Mouse (Mus musculus) adrenal gland, postnatal 14 days (tissue): ENCODE measurements around the gene AA467197. TPM values are rescaled to one million over a fixed set of nuclear protein-coding genes. Genes with fewer than 3 reads are reported as not detected.

Source experiments
- microRNA-seq, 2 experiments: library from miRNA; unstranded; fragments of <30 nt; microRNA quantifications; one replicate each; pipeline ENCODE4 v1.2.0; 2021
- total RNA-seq: library from RNA; stranded (reverse); gene quantifications from 2 replicates; pipeline ENCODE4 v1.2.3, GENCODE M21; 2021

AA467197 gene
- total RNA-seq, 1 experiment from 2014 or later = 0.48 TPM

Small RNA genes lying within 50 kb of the gene (microRNA-seq; reads per million reads assigned to microRNA genes)
- 2.7 to 6.0 reads per million in 2 experiments for gene Mir147

Other genes with a start within 250 kb of the AA467197 start
- 11.1 and 18.9 TPM in 2 replicates for gene Slc28a2, start 210.5 kb upstream of the AA467197 start, total RNA-seq
- 0.30 and 1.3 TPM in 2 replicates for gene Gm14085, start 152.0 kb upstream of the AA467197 start, total RNA-seq
- 5.2 and 5.6 TPM in 2 replicates for gene Gatm, start 25.7 kb upstream of the AA467197 start, total RNA-seq
- 25.2 and 25.5 TPM in 2 replicates for gene Slc30a4, start 65.7 kb downstream of the AA467197 start, total RNA-seq
- 21.7 and 24.8 TPM in 2 replicates for gene Bloc1s6, start 101.5 kb downstream of the AA467197 start, total RNA-seq
- gene Sqor, start 128.3 kb downstream of the AA467197 start, total RNA-seq = 62.9 and 74.3 TPM in 2 replicates